Mouse (Mus musculus) kidney, adult 2 months (tissue): ENCODE measurements at regions not wholly inside any gene's neighbourhood (a gene's known extent, or its start where the extent isn't known, plus 50 kb on each side); places are given as distances from the start of the nearest gene placed in this dataset.

ENCODE experiments used
- CTCF ChIP-seq: fragments of 200-500 bp; conservative IDR thresholded peaks from 2 replicates; pipeline ENCODE4 v1.5.1; 2011; ENCODE audit warnings: low read depth, mild to moderate bottlenecking, control low read depth, low read length, moderate library complexity, mixed read lengths; ENCODE audit not compliant: insufficient read depth, insufficient read length
- POLR2A ChIP-seq: fragments of 200-500 bp; IDR thresholded peaks from one replicate; pipeline ENCODE4 v1.6.1; 2011; ENCODE audit warnings: low read depth, low read length, control low read depth

DNA sequence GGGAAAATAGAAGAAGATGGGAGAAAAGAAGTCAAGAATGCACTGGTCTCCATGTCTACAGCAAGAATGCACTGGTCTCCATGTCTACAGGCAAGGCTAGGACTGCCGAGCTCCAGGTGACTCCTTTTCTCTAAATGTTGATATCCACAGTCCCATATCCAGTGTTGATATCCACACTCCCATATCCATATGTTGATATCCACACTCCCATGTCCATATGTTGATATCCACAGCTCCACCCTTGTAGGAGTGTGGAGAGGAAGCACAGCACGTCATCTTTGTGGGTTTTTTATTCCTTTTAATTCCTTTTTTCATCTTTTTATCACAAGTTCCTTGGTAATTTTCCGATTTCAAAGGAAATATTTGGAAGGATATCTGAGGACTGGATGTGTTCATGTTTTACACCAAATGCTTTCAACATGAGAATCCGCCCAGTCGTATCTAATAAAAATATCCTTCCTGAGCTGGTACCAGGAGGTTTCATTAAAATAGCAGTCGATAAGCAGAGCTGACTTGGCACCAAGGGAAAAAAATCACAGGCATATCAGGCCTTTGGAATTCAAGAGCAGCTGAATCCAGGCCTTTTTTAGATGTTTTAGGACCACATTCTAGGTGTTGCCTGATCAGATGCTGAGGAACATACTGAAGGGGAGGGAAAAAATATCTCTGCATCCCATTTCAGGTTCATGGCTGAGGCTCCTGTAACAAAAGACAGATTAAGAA lies 653.7 kb upstream of the Cdh11 start:
- TF ChIP-seq POLR2A (no peak), CTCF (no peak)
